Mouse (Mus musculus) liver, adult 2 months (tissue): ENCODE results near the gene Klhl35.

Source experiments
- CTCF ChIP-seq: fragments of 200-500 bp; IDR thresholded peaks from 2 replicates; pipeline ENCODE4 v1.5.1; 2011; ENCODE audit warnings: low read depth, low read length, control low read depth
- POLR2A ChIP-seq: fragments of 200-500 bp; IDR thresholded peaks from 2 replicates; pipeline ENCODE4 v1.6.1; 2011; ENCODE audit warnings: low read length, control low read depth; ENCODE audit not compliant: insufficient read depth; ENCODE audit errors: extremely low read depth

- TF ChIP-seq POLR2A = no peak
- no peak for TF ChIP-seq CTCF
These were observed 53.3 kb downstream of the Klhl35 start for GRCm38 (mm10) chr7:99518954-99519644.
